Mouse (Mus musculus): Measurements from ENCODE around the gene Sec22a. TPM values are rescaled to one million over a fixed set of nuclear protein-coding genes. Genes with fewer than 3 reads are reported as not detected.

Sec22a gene
- polyA plus RNA-seq, 1 experiment from 2014 or later: 8.8 TPM

GRCm38 (mm10) chr16:35380048-35380447 is 16.3 kb upstream of the Sec22a start:
- Histone ChIP-seq H3K4me3 (ENCODE audit: low read depth, low read length) (no peak overlapping the region), H3K27me3 (ENCODE audit: control insufficient read depth, insufficient read depth, low read depth, low read length) (no peaks in the 10 kb centered on the region), H3K4me1 (ENCODE audit: control insufficient read depth, low read depth, low read length) (no peaks in the 10 kb centered on the region), H3K4me2 (ENCODE audit: low read depth, low read length) (no peak overlapping the region), H3K9ac (ENCODE audit: low read depth, low read length) (no peak overlapping the region), H3K27ac (ENCODE audit: low read length) (no peak overlapping the region), H3K9me3 (replicated peaks; ENCODE audit: control insufficient read depth, low read length) (no peaks in the 10 kb centered on the region), H3K36me3 (ENCODE audit: control insufficient read depth, insufficient read depth) (no peaks in the 10 kb centered on the region)
- no peak for ATAC-seq (ENCODE audit: low read depth)
- 63% methylated on average over 9 of the region's 9 CpGs for WGBS (ENCODE audit: insufficient replicate concordance)

DNA sequence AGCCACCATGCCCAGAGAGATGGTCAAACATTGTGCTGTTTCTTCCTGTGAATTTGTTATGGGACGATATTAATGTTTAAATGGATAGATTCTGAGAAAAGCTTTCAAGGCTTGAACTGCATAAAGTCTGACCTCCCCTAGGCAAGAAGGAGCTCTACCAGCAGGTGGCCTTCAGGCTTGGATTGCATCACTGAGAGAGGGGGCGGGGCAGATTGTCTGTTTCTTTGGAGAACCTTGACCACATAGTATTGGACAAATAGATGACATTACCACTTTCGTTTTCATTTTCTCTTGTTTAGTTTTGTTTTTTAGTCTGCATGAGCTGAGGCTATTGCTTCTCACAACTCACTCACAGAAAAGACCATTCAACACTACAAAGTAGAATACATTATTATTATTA is 15.6 kb upstream of the Sec22a start:
- ATAC-seq (ENCODE audit: low read depth): peak; percentile 47; the same call in 1 of the 2 replicates
- no peaks in the 10 kb centered on the region for H3K36me3 ChIP-seq (ENCODE audit: control insufficient read depth, insufficient read depth)
- WGBS (ENCODE audit: insufficient replicate concordance): 49% methylated on average over 3 of the region's 3 CpGs

DNA sequence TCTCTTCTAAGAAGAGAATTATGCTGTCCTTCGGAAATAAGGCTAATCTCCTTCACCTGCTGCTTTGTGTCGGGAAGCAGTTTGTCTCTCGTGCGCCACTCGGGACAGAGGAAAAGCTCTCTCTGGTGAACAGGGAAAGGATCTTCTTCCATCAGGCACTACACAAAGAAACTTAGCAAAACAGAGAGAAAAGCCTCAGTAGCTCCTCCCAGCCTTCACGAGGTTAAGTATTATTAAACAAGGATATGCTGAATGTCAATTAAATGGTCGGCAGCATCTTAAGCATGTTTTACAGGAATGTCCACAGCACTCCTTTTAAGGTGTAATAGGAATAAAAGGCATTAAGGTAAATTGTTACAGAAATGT is 328 bp upstream of the Sec22a start:
- 0 out of 2 replicates have a peak overlapping the region, but pooled peaks have one; percentile 6 for H3K9ac ChIP-seq (ENCODE audit: low read depth, low read length)
- H3K27me3 ChIP-seq (ENCODE audit: control insufficient read depth, insufficient read depth, low read depth, low read length): no peaks in the 10 kb centered on the region
- peak overlapping the region; percentile 86 for H3K4me3 ChIP-seq (ENCODE audit: low read depth, low read length)
- H3K36me3 ChIP-seq (ENCODE audit: control insufficient read depth, insufficient read depth): no peaks in the 10 kb centered on the region
- WGBS (ENCODE audit: insufficient replicate concordance): under 1% methylated on average over 7 of the region's 7 CpGs
- no peak overlapping the region for H3K27ac ChIP-seq (ENCODE audit: low read length)
- ATAC-seq (ENCODE audit: low read depth): no peak
- no peaks in the 10 kb centered on the region for H3K9me3 ChIP-seq (replicated peaks; ENCODE audit: control insufficient read depth, low read length)
- peak overlapping the region; percentile 95 for H3K4me2 ChIP-seq (ENCODE audit: low read depth, low read length)
- peaks cover 7% of the 10 kb centered on the region for H3K4me1 ChIP-seq (ENCODE audit: control insufficient read depth, low read depth, low read length)

More for the DNA sequence above, 15.6 kb upstream of the Sec22a start:
- no peak overlapping the region for H3K9ac ChIP-seq (ENCODE audit: low read depth, low read length)
- no peaks in the 10 kb centered on the region for H3K9me3 ChIP-seq (replicated peaks; ENCODE audit: control insufficient read depth, low read length)
- no peak overlapping the region for H3K27ac ChIP-seq (ENCODE audit: low read length)
- no peaks in the 10 kb centered on the region for H3K4me1 ChIP-seq (ENCODE audit: control insufficient read depth, low read depth, low read length)
- H3K4me2 ChIP-seq (ENCODE audit: low read depth, low read length): no peak overlapping the region
- H3K27me3 ChIP-seq (ENCODE audit: control insufficient read depth, insufficient read depth, low read depth, low read length): no peaks in the 10 kb centered on the region
- no peak overlapping the region for H3K4me3 ChIP-seq (ENCODE audit: low read depth, low read length)

DNA sequence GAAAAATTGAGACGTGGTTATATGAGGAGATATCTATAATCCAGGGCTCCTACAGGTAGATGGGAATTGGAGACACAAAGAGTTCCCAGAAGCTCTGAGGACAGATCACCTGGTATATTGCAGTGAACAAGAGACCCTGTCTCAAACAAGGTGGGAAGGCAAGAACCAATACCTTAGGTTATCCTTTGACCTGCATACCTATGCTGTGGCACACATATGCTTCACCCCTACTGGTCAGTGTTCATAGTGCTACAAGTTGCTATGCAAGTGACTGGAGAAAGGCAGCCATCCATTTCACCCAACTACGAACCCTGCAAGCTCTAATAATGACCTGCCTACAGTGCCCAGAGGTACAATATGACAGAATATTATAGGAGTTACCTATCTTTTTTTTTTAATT is 1.5 kb downstream of the Sec22a start:
- H3K9ac ChIP-seq (ENCODE audit: low read depth, low read length): no peak overlapping the region
- no peak overlapping the region for H3K4me2 ChIP-seq (ENCODE audit: low read depth, low read length)
- no peaks in the 10 kb centered on the region for H3K27me3 ChIP-seq (ENCODE audit: control insufficient read depth, insufficient read depth, low read depth, low read length)
- no peak overlapping the region for H3K4me3 ChIP-seq (ENCODE audit: low read depth, low read length)
- no peak for ATAC-seq (ENCODE audit: low read depth)
- peaks cover 7% of the 10 kb centered on the region for H3K4me1 ChIP-seq (ENCODE audit: control insufficient read depth, low read depth, low read length)
- H3K36me3 ChIP-seq (ENCODE audit: control insufficient read depth, insufficient read depth): no peaks in the 10 kb centered on the region
- 84% methylated on average over 2 of the region's 2 CpGs for WGBS (ENCODE audit: insufficient replicate concordance)
- no peak overlapping the region for H3K27ac ChIP-seq (ENCODE audit: low read length)
- no peaks in the 10 kb centered on the region for H3K9me3 ChIP-seq (replicated peaks; ENCODE audit: control insufficient read depth, low read length)

- Histone ChIP-seq H3K27ac (ENCODE audit: low read length) (no peak overlapping the region), H3K4me3 (ENCODE audit: low read depth, low read length) (no peak overlapping the region), H3K9me3 (replicated peaks; ENCODE audit: control insufficient read depth, low read length) (no peaks in the 10 kb centered on the region), H3K4me1 (ENCODE audit: control insufficient read depth, low read depth, low read length) (peaks cover 7% of the 10 kb centered on the region), H3K9ac (ENCODE audit: low read depth, low read length) (no peak overlapping the region), H3K4me2 (ENCODE audit: low read depth, low read length) (no peak overlapping the region), H3K36me3 (ENCODE audit: control insufficient read depth, insufficient read depth) (no peaks in the 10 kb centered on the region), H3K27me3 (ENCODE audit: control insufficient read depth, insufficient read depth, low read depth, low read length) (no peaks in the 10 kb centered on the region)
- ATAC-seq (ENCODE audit: low read depth): no peak
- WGBS (ENCODE audit: insufficient replicate concordance): 20% methylated on average over 6 of the region's 6 CpGs
Measured at GRCm38 (mm10) chr16:35360593-35360992, 3.1 kb downstream of the Sec22a start.

GRCm38 (mm10) chr16:35357449-35357848 is 6.3 kb downstream of the Sec22a start:
- Histone ChIP-seq H3K36me3 (ENCODE audit: control insufficient read depth, insufficient read depth) (no peaks in the 10 kb centered on the region), H3K4me2 (ENCODE audit: low read depth, low read length) (no peak overlapping the region), H3K9ac (ENCODE audit: low read depth, low read length) (no peak overlapping the region), H3K27me3 (ENCODE audit: control insufficient read depth, insufficient read depth, low read depth, low read length) (no peaks in the 10 kb centered on the region), H3K27ac (ENCODE audit: low read length) (no peak overlapping the region), H3K4me3 (ENCODE audit: low read depth, low read length) (no peak overlapping the region), H3K9me3 (replicated peaks; ENCODE audit: control insufficient read depth, low read length) (no peaks in the 10 kb centered on the region), H3K4me1 (ENCODE audit: control insufficient read depth, low read depth, low read length) (no peaks in the 10 kb centered on the region)
- WGBS (ENCODE audit: insufficient replicate concordance): 55% methylated on average over 1 of the region's 1 CpGs
- no peak for ATAC-seq (ENCODE audit: low read depth)

DNA sequence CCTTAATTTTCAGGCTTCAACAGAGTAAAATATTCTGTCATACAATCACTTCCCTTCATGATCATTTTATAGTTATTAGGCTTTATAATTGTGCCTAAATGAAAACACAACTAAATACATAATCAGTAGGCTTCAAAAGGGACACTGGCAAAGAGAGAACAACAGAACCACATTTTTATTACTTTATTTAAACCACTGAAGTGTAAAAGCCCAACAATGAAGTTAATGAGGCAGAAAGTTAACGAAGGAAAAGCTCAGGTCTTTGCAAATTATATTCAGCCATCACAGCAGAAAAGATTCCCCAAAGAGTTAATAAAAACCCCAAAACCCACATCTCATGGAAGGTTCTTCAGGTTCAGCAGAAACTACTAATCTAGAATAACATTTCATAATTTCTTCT is 33.3 kb downstream of the Sec22a start:
- H3K9ac ChIP-seq (ENCODE audit: low read depth, low read length): no peak overlapping the region
- H3K4me3 ChIP-seq (ENCODE audit: low read depth, low read length): no peak overlapping the region
- H3K4me1 ChIP-seq (ENCODE audit: control insufficient read depth, low read depth, low read length): no peaks in the 10 kb centered on the region
- H3K4me2 ChIP-seq (ENCODE audit: low read depth, low read length): no peak overlapping the region
- H3K27me3 ChIP-seq (ENCODE audit: control insufficient read depth, insufficient read depth, low read depth, low read length): no peaks in the 10 kb centered on the region
- no peak for ATAC-seq (ENCODE audit: low read depth)
- no peak overlapping the region for H3K27ac ChIP-seq (ENCODE audit: low read length)
- WGBS (ENCODE audit: insufficient replicate concordance): 77% methylated on average over 1 of the region's 1 CpGs
- no peaks in the 10 kb centered on the region for H3K9me3 ChIP-seq (replicated peaks; ENCODE audit: control insufficient read depth, low read length)
- no peaks in the 10 kb centered on the region for H3K36me3 ChIP-seq (ENCODE audit: control insufficient read depth, insufficient read depth)

DNA sequence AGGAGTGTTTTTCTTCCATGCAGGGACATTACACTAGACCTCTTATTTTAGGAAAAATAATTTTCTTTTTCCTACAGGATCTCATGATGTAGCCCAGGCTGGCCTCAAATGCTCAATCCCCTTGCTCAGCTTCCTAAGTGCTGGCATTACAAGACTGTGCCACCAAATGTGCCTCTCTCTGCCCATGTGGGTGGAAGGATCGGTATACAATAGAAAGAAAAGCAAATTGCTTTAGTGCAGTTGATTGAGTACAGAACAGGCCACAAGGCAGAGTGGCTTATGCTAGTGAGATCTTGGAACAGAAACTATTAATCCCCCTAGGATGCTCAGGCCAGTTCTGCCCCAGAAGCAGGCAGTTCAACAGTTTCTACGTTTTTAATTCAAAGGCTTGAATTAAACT is 43.9 kb downstream of the Sec22a start:
- Histone ChIP-seq H3K4me2 (ENCODE audit: low read depth, low read length) (no peak overlapping the region), H3K9ac (ENCODE audit: low read depth, low read length) (no peak overlapping the region), H3K36me3 (ENCODE audit: control insufficient read depth, insufficient read depth) (no peaks in the 10 kb centered on the region), H3K9me3 (replicated peaks; ENCODE audit: control insufficient read depth, low read length) (no peaks in the 10 kb centered on the region), H3K4me3 (ENCODE audit: low read depth, low read length) (no peak overlapping the region), H3K27ac (ENCODE audit: low read length) (no peak overlapping the region), H3K4me1 (ENCODE audit: control insufficient read depth, low read depth, low read length) (no peaks in the 10 kb centered on the region), H3K27me3 (ENCODE audit: control insufficient read depth, insufficient read depth, low read depth, low read length) (no peaks in the 10 kb centered on the region)
- ATAC-seq (ENCODE audit: low read depth): no peak
- 62% methylated on average over 2 of the region's 2 CpGs for WGBS (ENCODE audit: insufficient replicate concordance)

DNA sequence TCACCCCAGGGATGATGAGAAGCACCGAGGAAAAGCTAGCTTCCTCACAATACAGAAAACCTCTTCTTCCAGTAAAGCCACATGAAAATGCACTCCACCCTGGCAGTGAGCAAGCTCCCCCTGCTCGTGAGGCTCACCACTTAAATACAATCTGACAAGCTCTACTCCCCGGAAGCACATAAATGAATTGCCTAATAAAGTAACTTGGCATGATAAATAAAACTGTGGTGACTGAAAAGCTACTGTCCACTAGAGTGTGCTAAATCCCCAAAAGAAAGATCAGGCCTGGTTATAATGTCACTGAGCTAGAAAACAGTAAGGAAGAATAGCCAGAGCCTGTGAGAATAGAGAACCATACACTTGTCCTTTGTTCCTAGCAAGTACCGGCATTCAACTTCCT is 44.4 kb downstream of the Sec22a start:
- H3K9ac ChIP-seq (ENCODE audit: low read depth, low read length): no peak overlapping the region
- H3K9me3 ChIP-seq (replicated peaks; ENCODE audit: control insufficient read depth, low read length): no peaks in the 10 kb centered on the region
- H3K4me1 ChIP-seq (ENCODE audit: control insufficient read depth, low read depth, low read length): no peaks in the 10 kb centered on the region
- no peak overlapping the region for H3K4me3 ChIP-seq (ENCODE audit: low read depth, low read length)
- no peak overlapping the region for H3K4me2 ChIP-seq (ENCODE audit: low read depth, low read length)
- H3K27ac ChIP-seq (ENCODE audit: low read length): no peak overlapping the region
- H3K27me3 ChIP-seq (ENCODE audit: control insufficient read depth, insufficient read depth, low read depth, low read length): no peaks in the 10 kb centered on the region
- WGBS (ENCODE audit: insufficient replicate concordance): 40% methylated on average over 4 of the region's 4 CpGs
- no peaks in the 10 kb centered on the region for H3K36me3 ChIP-seq (ENCODE audit: control insufficient read depth, insufficient read depth)
- no peak for ATAC-seq (ENCODE audit: low read depth)

DNA sequence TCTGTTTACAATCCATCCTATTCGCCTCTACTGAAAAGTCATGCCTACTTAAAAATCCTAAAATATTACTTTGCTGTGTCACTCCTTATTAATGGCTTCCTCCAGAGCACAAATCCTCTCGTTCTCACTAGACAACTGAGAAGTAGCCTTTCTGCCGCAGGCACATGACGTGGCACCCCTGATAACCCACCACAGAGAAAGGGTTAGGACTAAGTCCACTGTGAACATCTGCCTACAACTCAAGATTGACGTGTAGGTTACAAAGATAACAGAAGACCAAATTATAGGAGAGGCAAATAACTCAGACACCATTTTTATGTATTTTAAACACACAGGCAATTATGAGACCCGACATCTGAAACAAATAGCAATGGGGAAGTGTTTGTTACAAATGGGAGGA is 45.3 kb downstream of the Sec22a start:
- no peak overlapping the region for H3K27ac ChIP-seq (ENCODE audit: low read length)
- no peaks in the 10 kb centered on the region for H3K36me3 ChIP-seq (ENCODE audit: control insufficient read depth, insufficient read depth)
- no peaks in the 10 kb centered on the region for H3K27me3 ChIP-seq (ENCODE audit: control insufficient read depth, insufficient read depth, low read depth, low read length)
- no peaks in the 10 kb centered on the region for H3K9me3 ChIP-seq (replicated peaks; ENCODE audit: control insufficient read depth, low read length)
- no peaks in the 10 kb centered on the region for H3K4me1 ChIP-seq (ENCODE audit: control insufficient read depth, low read depth, low read length)
- H3K4me2 ChIP-seq (ENCODE audit: low read depth, low read length): no peak overlapping the region
- H3K9ac ChIP-seq (ENCODE audit: low read depth, low read length): no peak overlapping the region
- 29% methylated on average over 6 of the region's 6 CpGs for WGBS (ENCODE audit: insufficient replicate concordance)
- no peak for ATAC-seq (ENCODE audit: low read depth)
- H3K4me3 ChIP-seq (ENCODE audit: low read depth, low read length): no peak overlapping the region
